ENCODE assay signal across 8 mouse cellular contexts in genomic region chr16:43235317-43235716, GRCm38 (mm10).
A peak's percentile ranks its signal among the peaks of the same experiment; 100 is the strongest.
DNase-seq lines count a peak whose midpoint lies in the region; ATAC-seq and TF ChIP-seq lines count a peak whose summit lies in the region.
"Had no signal": no experiment of that assay in that cellular context is flagged by ENCODE, and none has a peak within 500 bp of the region (broad histone marks: within the 10 kb centered on the region; RNA-seq: fewer than 3 reads in every experiment).

No protein-coding gene starts in this region.

- no peak for DNase-seq in layer of hippocampus, adult 2 months (ENCODE audit: low spot score in 2 of 2)
- no peak for DNase-seq in layer of hippocampus, postnatal 36 days
- DNase-seq in kidney, adult 9 months: peak; percentile 52
- peak; percentile 7 for DNase-seq in lung, postnatal 25 days (ENCODE audit: low spot score)
- DNase-seq in right cerebral cortex, postnatal 10 days (ENCODE audit: low spot score in 2 of 2): no peak
- no peak for DNase-seq in layer of hippocampus, postnatal 10 days (ENCODE audit: low spot score in 2 of 2)

- no peak overlapping the region for H3K9ac ChIP-seq in forebrain, embryonic 12.5 days
- H3K9ac ChIP-seq: embryonic facial prominence, embryonic 12.5 days had no signal

- H3K4me1 ChIP-seq in forebrain, embryonic 12.5 days: peaks cover 12% of the 10 kb centered on the region; the same call in 1 of the 2 replicates

- 52% methylated on average over 7 of the region's 7 CpGs for WGBS in forebrain, embryonic 12.5 days

- H3K9me3 ChIP-seq in forebrain, embryonic 12.5 days: no peaks in the 10 kb centered on the region
- H3K9me3 ChIP-seq: embryonic facial prominence, embryonic 12.5 days had no signal

- no peak for TF ChIP-seq CTCF in layer of hippocampus, adult 2 months (conservative IDR thresholded peaks at IDR 0.05)

- H3K27me3 ChIP-seq in forebrain, embryonic 12.5 days: no peaks in the 10 kb centered on the region
- H3K27me3 ChIP-seq: embryonic facial prominence, embryonic 12.5 days had no signal

- no peaks in the 10 kb centered on the region for H3K36me3 ChIP-seq in forebrain, embryonic 12.5 days (replicated peaks)
- H3K36me3 ChIP-seq: embryonic facial prominence, embryonic 12.5 days had no signal

- H3K4me3 ChIP-seq in layer of hippocampus, adult 2 months: peak overlapping the region; percentile 49
- H3K4me3 ChIP-seq in forebrain, embryonic 12.5 days (replicated peaks): no peak overlapping the region
- H3K4me3 ChIP-seq: embryonic facial prominence, embryonic 12.5 days had no signal

- ATAC-seq in forebrain, embryonic 12.5 days (ENCODE audit: low FRiP score): no peak

- peak overlapping the region; percentile 56 for H3K27ac ChIP-seq in layer of hippocampus, adult 2 months
- H3K27ac ChIP-seq in forebrain, embryonic 12.5 days: 0 out of 2 replicates have a peak overlapping the region, but pooled peaks have one; percentile 0
- H3K27ac ChIP-seq: embryonic facial prominence, embryonic 12.5 days had no signal

- H3K4me2 ChIP-seq in forebrain, embryonic 12.5 days: no peak overlapping the region; the same call in 1 of the 2 replicates
- H3K4me2 ChIP-seq: embryonic facial prominence, embryonic 12.5 days had no signal

Comparison
In these comparisons a context has a peak if more than half of its experiments do, and no peak if none do; other contexts are left out.
1. DNase-seq: peak in kidney, adult 9 months (single experiment) and lung, postnatal 25 days (single experiment); none in layer of hippocampus, adult 2 months (0 of 2), layer of hippocampus, postnatal 36 days (0 of 2), right cerebral cortex, postnatal 10 days (0 of 2) and layer of hippocampus, postnatal 10 days (0 of 2).